Mouse (Mus musculus): Measurements from ENCODE around the gene Rln1. TPM values are rescaled to one million over a fixed set of nuclear protein-coding genes. Genes with fewer than 3 reads are reported as not detected.

The Rln1 gene
- 0.79 and 0.99 TPM in 2 replicates for polyA plus RNA-seq (2014; fragmentation: Nextera tagmentation; extraction: Ambion mirVana)

DNA sequence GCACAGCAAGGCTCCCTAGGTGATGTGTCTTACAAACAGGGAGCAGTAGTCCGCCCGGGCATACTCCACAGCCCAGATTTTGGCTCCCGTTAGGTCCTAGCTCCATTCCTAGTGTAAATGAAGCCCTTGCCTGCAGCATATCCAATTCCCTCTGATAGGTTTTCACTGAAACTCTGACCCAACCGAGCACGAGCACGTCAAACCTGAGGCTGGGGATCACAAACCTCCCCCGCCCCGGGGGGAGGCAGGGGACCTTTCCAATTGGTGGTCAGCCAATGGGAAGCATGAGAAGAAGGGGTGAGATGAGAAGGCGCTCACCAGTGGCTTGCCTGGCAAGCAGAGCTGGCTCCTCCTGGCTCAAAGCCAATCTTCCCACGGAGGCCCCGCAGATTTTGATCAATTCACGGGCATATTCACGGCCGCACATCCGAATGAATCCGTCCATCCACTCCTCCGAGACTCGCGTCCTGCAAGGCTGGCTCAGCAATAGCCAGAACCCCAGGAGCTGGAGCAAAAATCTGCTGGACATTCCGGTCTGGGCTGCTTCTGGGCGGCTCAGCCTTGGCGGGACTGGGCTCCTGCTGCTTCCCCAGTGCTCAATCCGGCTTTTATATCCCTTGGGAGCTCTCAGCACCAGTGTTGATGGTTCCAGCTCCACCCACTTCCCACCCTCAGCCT, at the start of gene Rln1:
Gene Rln1 (minus strand): TSS at position 603 of the 678 bp plus-strand sequence.
- peak within 1 kb of the TSS; percentile 67 for H3K4me2 ChIP-seq (ENCODE audit: low read depth, low read length, severe bottlenecking)
- H3K36me3 ChIP-seq (ENCODE audit: control insufficient read depth, insufficient read depth, low read length): no peaks in the 10 kb centered on the region
- peak within 1 kb of the TSS; percentile 38 for H3K4me3 ChIP-seq (ENCODE audit: low read depth, low read length)
- H3K9me3 ChIP-seq (ENCODE audit: control insufficient read depth, low read length): no peaks in the 10 kb centered on the region
- no peak for ATAC-seq (replicated peaks; ENCODE audit: low FRiP score)
- 0 out of 2 replicates have a peak, but pooled peaks cover 2% of the 10 kb centered on the region for H3K27me3 ChIP-seq (ENCODE audit: control insufficient read depth, insufficient read depth, low read length)
- H3K9ac ChIP-seq (ENCODE audit: low read length): peak within 1 kb of the TSS; percentile 61
- no peaks in the 10 kb centered on the region for H3K4me1 ChIP-seq (replicated peaks; ENCODE audit: control insufficient read depth, insufficient read depth, low read length)
- 4% methylated on average over 23 of the region's 23 CpGs for WGBS
- peak; percentile 68 for DNase-seq (ENCODE audit: low spot score)
- no peak within 1 kb of the TSS for H3K27ac ChIP-seq (ENCODE audit: low read depth, low read length)

DNA sequence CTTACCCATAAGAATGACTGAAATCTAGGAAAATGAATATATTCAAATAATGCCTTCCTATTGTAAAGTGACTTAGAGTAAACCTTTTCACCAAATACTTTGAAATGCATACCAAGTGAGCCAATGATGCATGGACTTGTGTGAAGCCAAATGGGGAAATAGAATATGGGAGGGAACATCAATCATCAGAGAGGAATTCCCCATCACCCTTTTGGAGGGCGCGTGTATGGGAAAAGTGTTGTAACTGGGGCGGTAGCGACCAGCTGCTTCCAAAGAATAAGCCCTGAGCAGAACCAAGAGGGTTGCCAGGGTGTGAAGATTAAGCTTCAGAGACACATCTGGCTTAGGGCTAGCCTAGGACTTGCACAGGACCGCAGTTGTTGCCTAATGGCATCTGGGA, 48.9 kb upstream of the Rln1 start:
- no peak overlapping the region for H3K9ac ChIP-seq (ENCODE audit: low read length)
- 94% methylated on average over 5 of the region's 5 CpGs for WGBS
- H3K4me2 ChIP-seq (ENCODE audit: low read depth, low read length, severe bottlenecking): no peak overlapping the region
- no peaks in the 10 kb centered on the region for H3K9me3 ChIP-seq (ENCODE audit: control insufficient read depth, low read length)
- no peaks in the 10 kb centered on the region for H3K4me1 ChIP-seq (replicated peaks; ENCODE audit: control insufficient read depth, insufficient read depth, low read length)
- ATAC-seq (replicated peaks; ENCODE audit: low FRiP score) (no peak), DNase-seq (ENCODE audit: low spot score) (no peak)
- no peaks in the 10 kb centered on the region for H3K27me3 ChIP-seq (ENCODE audit: control insufficient read depth, insufficient read depth, low read length)
- H3K36me3 ChIP-seq (ENCODE audit: control insufficient read depth, insufficient read depth, low read length): no peaks in the 10 kb centered on the region
- no peak overlapping the region for H3K4me3 ChIP-seq (ENCODE audit: low read depth, low read length)
- H3K27ac ChIP-seq (ENCODE audit: low read depth, low read length): no peak overlapping the region

DNA sequence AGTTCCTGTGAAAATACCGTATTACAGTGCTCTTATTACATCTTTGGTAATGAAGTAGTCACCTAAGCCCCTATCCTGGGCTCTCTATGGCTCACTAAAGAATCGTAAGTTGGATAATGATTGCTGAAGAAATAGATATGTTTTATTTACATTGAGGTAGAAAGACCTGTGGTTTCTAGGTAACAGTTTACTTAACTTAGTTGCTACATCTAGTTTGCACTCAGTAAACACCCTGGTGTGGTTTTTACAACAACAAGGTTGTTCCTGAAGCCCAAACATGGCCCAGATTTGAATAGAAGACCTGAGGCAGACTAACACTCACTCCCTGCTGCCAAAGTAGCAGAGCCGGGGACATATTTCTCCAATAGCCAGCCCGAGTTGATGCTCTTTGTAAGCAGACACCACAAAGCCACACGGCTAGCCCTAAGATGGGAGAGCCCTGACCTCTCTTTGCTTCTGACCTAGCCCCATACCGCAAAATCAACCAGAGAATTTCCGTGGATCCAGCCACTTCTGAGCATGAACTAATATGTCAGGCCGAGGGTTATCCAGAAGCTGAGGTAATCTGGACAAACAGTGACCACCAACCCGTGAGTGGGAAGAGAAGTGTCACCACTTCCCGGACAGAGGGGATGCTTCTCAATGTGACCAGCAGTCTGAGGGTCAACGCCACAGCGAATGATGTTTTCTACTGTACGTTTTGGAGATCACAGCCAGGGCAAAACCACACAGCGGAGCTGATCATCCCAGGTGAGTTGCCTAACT, 45.6 kb upstream of the Rln1 start:
- Histone ChIP-seq H3K27ac (ENCODE audit: low read depth, low read length) (no peak overlapping the region), H3K4me3 (ENCODE audit: low read depth, low read length) (no peak overlapping the region), H3K36me3 (ENCODE audit: control insufficient read depth, insufficient read depth, low read length) (no peaks in the 10 kb centered on the region), H3K4me1 (replicated peaks; ENCODE audit: control insufficient read depth, insufficient read depth, low read length) (no peaks in the 10 kb centered on the region), H3K4me2 (ENCODE audit: low read depth, low read length, severe bottlenecking) (no peak overlapping the region), H3K9me3 (ENCODE audit: control insufficient read depth, low read length) (no peaks in the 10 kb centered on the region), H3K9ac (ENCODE audit: low read length) (no peak overlapping the region), H3K27me3 (ENCODE audit: control insufficient read depth, insufficient read depth, low read length) (no peaks in the 10 kb centered on the region)
- WGBS: 90% methylated on average over 14 of the region's 14 CpGs
- DNase-seq (ENCODE audit: low spot score): no peak
- ATAC-seq (replicated peaks; ENCODE audit: low FRiP score): no peak

DNA sequence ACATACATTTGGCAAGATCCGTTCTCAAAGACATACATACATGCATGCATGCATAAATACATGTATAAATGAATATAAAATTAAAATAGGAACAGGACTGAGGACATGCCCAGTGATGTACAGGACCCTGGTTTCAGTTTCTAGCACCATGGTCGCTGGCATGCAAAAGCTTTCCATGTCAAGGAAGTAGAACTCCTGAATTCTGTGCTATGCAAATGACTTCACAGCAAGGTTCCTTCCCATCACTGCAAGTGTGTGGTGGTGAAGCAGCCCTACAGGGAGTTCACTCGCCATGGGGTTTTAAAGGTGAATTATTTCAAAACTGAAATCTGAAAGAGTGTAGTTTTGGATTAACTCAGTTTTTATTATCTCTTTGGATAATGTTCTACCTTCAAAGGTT, 41.9 kb upstream of the Rln1 start:
- Histone ChIP-seq H3K4me1 (replicated peaks; ENCODE audit: control insufficient read depth, insufficient read depth, low read length) (no peaks in the 10 kb centered on the region), H3K27me3 (ENCODE audit: control insufficient read depth, insufficient read depth, low read length) (no peaks in the 10 kb centered on the region), H3K36me3 (ENCODE audit: control insufficient read depth, insufficient read depth, low read length) (no peaks in the 10 kb centered on the region), H3K27ac (ENCODE audit: low read depth, low read length) (no peak overlapping the region), H3K4me3 (ENCODE audit: low read depth, low read length) (no peak overlapping the region), H3K9ac (ENCODE audit: low read length) (no peak overlapping the region), H3K9me3 (ENCODE audit: control insufficient read depth, low read length) (no peaks in the 10 kb centered on the region), H3K4me2 (ENCODE audit: low read depth, low read length, severe bottlenecking) (no peak overlapping the region)
- 72% methylated on average over 3 of the region's 3 CpGs for WGBS
- ATAC-seq (replicated peaks; ENCODE audit: low FRiP score): no peak
- no peak for DNase-seq (ENCODE audit: low spot score)

- no peaks in the 10 kb centered on the region for H3K27me3 ChIP-seq (ENCODE audit: control insufficient read depth, insufficient read depth, low read length)
- ATAC-seq (replicated peaks; ENCODE audit: low FRiP score): no peak
- no peaks in the 10 kb centered on the region for H3K4me1 ChIP-seq (replicated peaks; ENCODE audit: control insufficient read depth, insufficient read depth, low read length)
- H3K27ac ChIP-seq (ENCODE audit: low read depth, low read length): no peak overlapping the region
- 92% methylated on average over 9 of the region's 9 CpGs for WGBS
- no peaks in the 10 kb centered on the region for H3K9me3 ChIP-seq (ENCODE audit: control insufficient read depth, low read length)
- H3K9ac ChIP-seq (ENCODE audit: low read length): no peak overlapping the region
- DNase-seq (ENCODE audit: low spot score): no peak
- H3K4me2 ChIP-seq (ENCODE audit: low read depth, low read length, severe bottlenecking): no peak overlapping the region
- H3K36me3 ChIP-seq (ENCODE audit: control insufficient read depth, insufficient read depth, low read length): no peaks in the 10 kb centered on the region
- H3K4me3 ChIP-seq (ENCODE audit: low read depth, low read length): no peak overlapping the region
Observed at GRCm38 (mm10) chr19:29374947-29375346, 40.5 kb upstream of the Rln1 start.

- DNase-seq (ENCODE audit: low spot score): no peak
- Histone ChIP-seq H3K36me3 (ENCODE audit: control insufficient read depth, insufficient read depth, low read length) (no peaks in the 10 kb centered on the region), H3K4me1 (replicated peaks; ENCODE audit: control insufficient read depth, insufficient read depth, low read length) (no peaks in the 10 kb centered on the region), H3K4me2 (ENCODE audit: low read depth, low read length, severe bottlenecking) (peak overlapping the region; percentile 21; the same call in 1 of the 2 replicates), H3K9me3 (ENCODE audit: control insufficient read depth, low read length) (no peaks in the 10 kb centered on the region), H3K4me3 (ENCODE audit: low read depth, low read length) (no peak overlapping the region), H3K27me3 (ENCODE audit: control insufficient read depth, insufficient read depth, low read length) (no peaks in the 10 kb centered on the region), H3K9ac (ENCODE audit: low read length) (no peak overlapping the region), H3K27ac (ENCODE audit: low read depth, low read length) (no peak overlapping the region)
- WGBS: 45% methylated on average over 11 of the region's 11 CpGs
- ATAC-seq (replicated peaks; ENCODE audit: low FRiP score): no peak
Observed at GRCm38 (mm10) chr19:29373438-29373837, 39.0 kb upstream of the Rln1 start.

DNA sequence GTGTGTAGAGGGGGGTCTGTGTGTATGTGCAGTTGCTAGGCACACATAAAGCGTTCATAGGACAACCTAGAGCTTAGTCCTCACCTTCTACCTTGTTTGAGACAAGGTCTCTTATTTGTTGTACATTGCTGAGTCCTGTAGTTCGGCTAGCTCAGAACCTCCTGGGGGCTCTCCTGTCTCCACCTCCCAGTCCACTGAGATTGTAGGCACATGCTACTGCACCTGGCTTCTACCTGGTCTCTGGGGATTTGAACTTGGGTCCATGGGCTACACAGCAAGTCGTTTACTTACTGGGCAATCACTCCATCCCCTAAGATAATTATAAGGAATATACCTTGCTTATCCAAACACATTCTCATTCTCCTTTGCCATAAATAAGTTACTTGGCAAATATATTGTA, 38.2 kb upstream of the Rln1 start:
- no peaks in the 10 kb centered on the region for H3K36me3 ChIP-seq (ENCODE audit: control insufficient read depth, insufficient read depth, low read length)
- ATAC-seq (replicated peaks; ENCODE audit: low FRiP score) (no peak), DNase-seq (ENCODE audit: low spot score) (no peak)
- no peaks in the 10 kb centered on the region for H3K9me3 ChIP-seq (ENCODE audit: control insufficient read depth, low read length)
- no peak overlapping the region for H3K27ac ChIP-seq (ENCODE audit: low read depth, low read length)
- no peak overlapping the region for H3K9ac ChIP-seq (ENCODE audit: low read length)
- no peaks in the 10 kb centered on the region for H3K4me1 ChIP-seq (replicated peaks; ENCODE audit: control insufficient read depth, insufficient read depth, low read length)
- H3K4me2 ChIP-seq (ENCODE audit: low read depth, low read length, severe bottlenecking): no peak overlapping the region
- 88% methylated on average over 3 of the region's 3 CpGs for WGBS
- no peak overlapping the region for H3K4me3 ChIP-seq (ENCODE audit: low read depth, low read length)
- no peaks in the 10 kb centered on the region for H3K27me3 ChIP-seq (ENCODE audit: control insufficient read depth, insufficient read depth, low read length)

- no peaks in the 10 kb centered on the region for H3K27me3 ChIP-seq (ENCODE audit: control insufficient read depth, insufficient read depth, low read length)
- WGBS: 82% methylated on average over 4 of the region's 4 CpGs
- H3K4me3 ChIP-seq (ENCODE audit: low read depth, low read length): no peak overlapping the region
- no peak overlapping the region for H3K4me2 ChIP-seq (ENCODE audit: low read depth, low read length, severe bottlenecking)
- DNase-seq (ENCODE audit: low spot score): no peak
- no peak overlapping the region for H3K9ac ChIP-seq (ENCODE audit: low read length)
- H3K9me3 ChIP-seq (ENCODE audit: control insufficient read depth, low read length): no peaks in the 10 kb centered on the region
- no peak overlapping the region for H3K27ac ChIP-seq (ENCODE audit: low read depth, low read length)
- H3K36me3 ChIP-seq (ENCODE audit: control insufficient read depth, insufficient read depth, low read length): no peaks in the 10 kb centered on the region
- no peak for ATAC-seq (replicated peaks; ENCODE audit: low FRiP score)
- no peaks in the 10 kb centered on the region for H3K4me1 ChIP-seq (replicated peaks; ENCODE audit: control insufficient read depth, insufficient read depth, low read length)
Observed at GRCm38 (mm10) chr19:29372138-29372537, 37.7 kb upstream of the Rln1 start.
